Mouse (Mus musculus): ENCODE data around the gene Cacna2d3. TPM values are rescaled to one million over a fixed set of nuclear protein-coding genes. Genes with fewer than 3 reads are reported as not detected.

Cacna2d3 gene
- total RNA-seq, 2 experiments from 2014 or later = 1.9 to 2.1 TPM

GRCm38 (mm10) chr14:29270541-29270940 is 451.1 kb downstream of the Cacna2d3 start:
- no peak for DNase-seq (ENCODE audit: low spot score in 2 of 2)

- no peak for DNase-seq (ENCODE audit: low spot score in 2 of 2)
Measured at GRCm38 (mm10) chr14:29269816-29270215, 451.8 kb downstream of the Cacna2d3 start.

DNA sequence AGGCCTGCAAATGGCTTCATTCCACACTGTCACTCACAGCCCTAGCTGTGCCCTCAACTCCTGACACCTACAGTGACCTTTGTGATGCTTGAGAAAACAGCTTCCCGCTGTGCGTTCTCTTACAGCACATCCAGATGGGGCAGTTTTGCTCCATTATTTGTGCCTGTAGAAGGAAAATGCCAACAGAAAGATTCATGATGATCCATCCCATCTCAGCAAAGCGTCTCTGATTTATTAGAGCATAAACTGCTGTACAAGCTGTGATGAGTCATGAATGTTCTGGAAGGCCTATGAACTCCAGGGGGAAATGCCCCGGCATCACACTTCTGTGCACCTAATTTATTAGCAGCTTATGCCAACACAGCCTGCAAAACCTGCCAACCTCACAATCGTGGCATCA is 453.1 kb downstream of the Cacna2d3 start:
- DNase-seq (ENCODE audit: low spot score in 2 of 2) = no peak

GRCm38 (mm10) chr14:29267233-29267874 is 454.3 kb downstream of the Cacna2d3 start:
- no peak for DNase-seq (ENCODE audit: low spot score in 2 of 2)

DNA sequence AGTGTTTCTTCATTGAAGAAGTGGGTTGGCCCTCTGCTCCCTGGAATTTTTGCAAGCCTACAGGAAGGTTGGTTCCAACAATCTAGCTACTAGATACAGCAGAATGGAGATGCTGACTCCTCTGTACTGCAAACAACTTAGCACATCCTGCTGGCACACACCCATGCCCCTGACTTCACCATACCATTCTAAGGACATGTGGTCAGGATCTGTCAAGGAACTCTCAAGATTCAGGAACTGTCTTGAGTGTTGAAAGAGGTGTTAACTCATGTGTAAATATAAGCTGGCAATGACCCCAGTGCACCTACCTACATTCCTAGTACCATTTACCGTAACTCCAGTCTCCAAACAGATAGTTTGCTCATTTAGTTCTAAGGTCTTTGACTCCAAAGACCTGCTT is 461.0 kb downstream of the Cacna2d3 start:
- no peak for DNase-seq (ENCODE audit: low spot score in 2 of 2)

- no peak for DNase-seq (ENCODE audit: low spot score in 2 of 2)
Measured at GRCm38 (mm10) chr14:29243516-29243915, 478.1 kb downstream of the Cacna2d3 start.

DNA sequence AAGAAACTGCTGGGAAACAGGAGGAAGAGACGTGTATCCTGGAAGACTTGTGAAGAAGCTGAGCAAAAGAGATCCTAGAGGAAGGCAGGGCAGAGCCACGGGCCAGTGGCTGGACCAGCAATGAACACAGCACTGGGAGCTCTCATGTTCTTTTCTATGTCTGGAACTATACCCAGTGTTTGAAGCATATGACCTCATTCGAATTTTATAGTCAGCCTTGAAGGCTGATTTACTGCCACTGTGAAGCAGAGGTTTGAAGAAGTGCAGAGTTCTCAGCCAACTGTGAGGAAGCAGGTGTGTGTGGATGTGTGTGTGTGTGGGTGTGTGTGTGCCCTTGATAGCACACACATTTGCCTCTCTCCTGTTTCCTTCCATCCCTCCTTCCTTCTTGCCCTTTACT is 483.2 kb downstream of the Cacna2d3 start:
- no peak for DNase-seq (ENCODE audit: low spot score in 2 of 2)

GRCm38 (mm10) chr14:29228976-29229716 is 492.5 kb downstream of the Cacna2d3 start:
- DNase-seq (ENCODE audit: low spot score in 2 of 2) = no peak

- DNase-seq (ENCODE audit: low spot score in 2 of 2) = no peak
Measured at GRCm38 (mm10) chr14:29228471-29228870, 493.2 kb downstream of the Cacna2d3 start.

GRCm38 (mm10) chr14:29227959-29228358 is 493.7 kb downstream of the Cacna2d3 start:
- DNase-seq (ENCODE audit: low spot score in 2 of 2) = no peak

DNA sequence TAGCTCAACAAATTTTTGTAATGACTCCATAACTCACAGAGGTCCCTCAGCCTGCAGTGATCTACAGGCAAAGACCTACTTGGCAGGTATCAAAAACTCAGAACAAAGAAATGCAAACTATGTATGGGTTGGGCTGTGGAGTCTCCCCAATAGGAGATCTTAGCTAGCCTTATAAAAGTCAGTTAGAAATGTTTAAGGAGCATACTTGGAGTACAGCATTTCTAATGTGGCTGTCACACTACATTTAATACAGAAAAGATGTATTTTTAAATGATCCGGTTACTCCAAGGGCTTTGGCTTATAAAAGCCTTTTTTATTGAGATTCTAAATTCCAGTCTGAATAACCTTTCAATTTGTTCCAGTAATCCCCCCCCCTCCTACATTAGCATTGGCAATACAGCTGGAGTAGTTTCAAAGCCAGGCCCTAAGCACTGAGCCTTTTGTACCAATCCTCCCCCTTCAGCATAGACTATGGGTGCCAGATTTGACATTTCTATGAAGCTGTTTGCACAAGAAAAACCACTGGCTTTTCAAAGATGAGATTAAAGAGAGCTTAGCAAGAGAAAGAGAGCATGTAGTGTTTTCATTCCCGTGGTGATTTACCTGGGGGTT is 495.8 kb downstream of the Cacna2d3 start:
- no peak for DNase-seq (ENCODE audit: low spot score in 2 of 2)

GRCm38 (mm10) chr14:29223012-29223411 is 498.7 kb downstream of the Cacna2d3 start:
- DNase-seq (ENCODE audit: low spot score in 2 of 2) = no peak

GRCm38 (mm10) chr14:29222191-29222882 is 499.3 kb downstream of the Cacna2d3 start:
- no peak for DNase-seq (ENCODE audit: low spot score in 2 of 2)

GRCm38 (mm10) chr14:29216106-29216505 is 505.6 kb downstream of the Cacna2d3 start:
- DNase-seq (ENCODE audit: low spot score in 2 of 2) = no peak

DNA sequence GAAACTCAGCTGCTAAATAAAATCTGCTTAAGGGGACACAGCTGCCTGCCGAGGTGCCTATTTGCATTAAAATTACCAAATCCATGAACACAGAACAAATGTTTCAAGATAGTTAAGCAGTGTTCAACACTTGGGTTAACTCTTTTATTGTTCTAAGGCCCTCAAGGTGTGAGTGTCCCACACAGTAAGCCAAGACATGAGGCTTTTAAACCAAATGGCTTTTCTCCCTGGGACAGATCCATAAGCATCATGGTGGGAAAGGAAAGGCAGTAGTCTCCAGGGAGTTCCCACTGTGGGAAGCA is 516.7 kb downstream of the Cacna2d3 start:
- DNase-seq (ENCODE audit: low spot score in 2 of 2) = no peak

- DNase-seq (ENCODE audit: low spot score in 2 of 2) = no peak
Measured at GRCm38 (mm10) chr14:29204236-29204966, 517.3 kb downstream of the Cacna2d3 start.

DNA sequence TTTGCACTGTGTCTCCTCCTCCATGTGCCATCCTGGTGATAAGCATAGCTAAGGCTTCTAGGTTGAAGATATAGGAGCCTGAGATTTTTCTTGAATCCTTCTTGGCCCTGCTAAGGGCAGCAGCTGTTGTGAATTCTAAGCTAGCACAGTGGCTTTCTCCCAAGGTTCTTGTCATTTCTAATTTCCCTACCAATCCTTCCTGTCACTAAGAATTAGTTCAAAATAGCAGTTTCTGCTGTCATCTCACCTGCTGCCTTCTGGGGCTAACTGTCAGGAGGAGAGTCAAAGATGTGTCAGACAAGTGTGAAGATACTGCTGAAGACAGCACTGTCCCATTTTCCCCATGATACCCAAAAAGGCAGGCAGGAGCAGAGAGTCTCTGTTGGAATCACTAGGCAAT is 525.5 kb downstream of the Cacna2d3 start:
- DNase-seq (ENCODE audit: low spot score in 2 of 2) = no peak

GRCm38 (mm10) chr14:29191426-29191825 is 530.2 kb downstream of the Cacna2d3 start:
- DNase-seq (ENCODE audit: low spot score in 2 of 2) = no peak

GRCm38 (mm10) chr14:29183730-29184129 is 537.9 kb downstream of the Cacna2d3 start:
- DNase-seq (ENCODE audit: low spot score in 2 of 2) = no peak

- DNase-seq (ENCODE audit: low spot score in 2 of 2) = no peak
Measured at GRCm38 (mm10) chr14:29179397-29179888, 542.2 kb downstream of the Cacna2d3 start.
